Mouse (Mus musculus): ENCODE measurements around the gene Gm45062.

GRCm38 (mm10) chr6:8545780-8546179 lies 286.5 kb downstream of the Gm45062 start:
- TF ChIP-seq CTCF (IDR thresholded peaks at IDR 0.05; ENCODE audit: low read depth) (no peak), EP300 (IDR thresholded peaks at IDR 0.05; ENCODE audit: low read depth) (no peak)
